Mouse (Mus musculus) spleen, adult 12 weeks (tissue): ENCODE results near the gene Gcnt2.
"Not testable (repeated sequence)": the region's sequence is repeated elsewhere in the genome, so short reads cannot be mapped to it uniquely, and the experiment has no call there.

Source experiments
- DNase-seq: peaks from one replicate; pipeline ENCODE4 v3.0.0; 2022; ENCODE audit warnings: low spot score

The Gcnt2 gene

DNA sequence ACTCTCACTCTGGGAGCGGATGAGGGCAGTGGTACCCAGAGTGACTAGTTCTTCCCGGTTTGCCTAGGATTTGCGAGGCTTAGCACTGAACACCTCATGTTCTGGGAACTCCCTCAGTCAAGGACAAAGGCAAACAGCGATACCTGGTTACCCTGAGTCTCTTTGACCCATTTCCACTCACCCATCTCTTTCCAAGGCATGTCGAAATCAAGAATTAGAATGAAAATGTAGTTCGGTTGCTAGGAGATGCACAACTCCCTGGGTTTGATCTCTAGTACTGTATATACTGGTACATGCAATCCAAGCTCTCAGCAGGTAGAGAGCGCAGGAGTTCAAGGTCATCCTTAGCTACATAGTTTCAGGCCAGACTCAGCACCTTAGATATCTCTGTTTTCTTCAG lies 47.0 kb downstream of the Gcnt2 start:
- no peak for DNase-seq

DNA sequence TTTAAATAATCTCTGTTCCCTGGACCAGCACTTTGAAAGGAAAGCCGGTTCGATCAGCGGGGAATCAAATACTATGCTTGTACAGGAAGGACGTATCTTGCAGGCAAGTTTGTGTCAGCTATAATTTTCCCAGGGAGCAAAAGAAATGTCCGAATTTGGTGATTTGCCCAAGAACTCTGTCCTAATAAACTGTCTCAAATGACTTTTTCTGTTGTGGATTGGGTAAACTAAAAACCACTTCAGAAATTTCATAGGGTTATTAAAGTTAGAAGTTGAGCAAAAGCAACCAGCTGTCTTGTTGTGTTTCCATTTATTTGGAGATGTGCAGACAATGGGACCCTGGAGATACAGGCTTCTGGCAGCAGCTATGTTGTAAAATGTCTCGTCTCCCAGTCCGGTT lies 47.7 kb downstream of the Gcnt2 start:
- DNase-seq = no peak

- DNase-seq = no peak
Observed at GRCm38 (mm10) chr13:40908044-40908443, 48.5 kb downstream of the Gcnt2 start.

- no peak for DNase-seq
Observed at GRCm38 (mm10) chr13:40909060-40909459, 49.5 kb downstream of the Gcnt2 start.

GRCm38 (mm10) chr13:40910047-40910446 lies 50.5 kb downstream of the Gcnt2 start:
- DNase-seq = no peak

- no peak for DNase-seq
Observed at GRCm38 (mm10) chr13:40911951-40912350, 52.4 kb downstream of the Gcnt2 start.

GRCm38 (mm10) chr13:40913395-40914018 lies 54.0 kb downstream of the Gcnt2 start:
- DNase-seq = no peak

GRCm38 (mm10) chr13:40914053-40914585 lies 54.6 kb downstream of the Gcnt2 start:
- no peak for DNase-seq

DNA sequence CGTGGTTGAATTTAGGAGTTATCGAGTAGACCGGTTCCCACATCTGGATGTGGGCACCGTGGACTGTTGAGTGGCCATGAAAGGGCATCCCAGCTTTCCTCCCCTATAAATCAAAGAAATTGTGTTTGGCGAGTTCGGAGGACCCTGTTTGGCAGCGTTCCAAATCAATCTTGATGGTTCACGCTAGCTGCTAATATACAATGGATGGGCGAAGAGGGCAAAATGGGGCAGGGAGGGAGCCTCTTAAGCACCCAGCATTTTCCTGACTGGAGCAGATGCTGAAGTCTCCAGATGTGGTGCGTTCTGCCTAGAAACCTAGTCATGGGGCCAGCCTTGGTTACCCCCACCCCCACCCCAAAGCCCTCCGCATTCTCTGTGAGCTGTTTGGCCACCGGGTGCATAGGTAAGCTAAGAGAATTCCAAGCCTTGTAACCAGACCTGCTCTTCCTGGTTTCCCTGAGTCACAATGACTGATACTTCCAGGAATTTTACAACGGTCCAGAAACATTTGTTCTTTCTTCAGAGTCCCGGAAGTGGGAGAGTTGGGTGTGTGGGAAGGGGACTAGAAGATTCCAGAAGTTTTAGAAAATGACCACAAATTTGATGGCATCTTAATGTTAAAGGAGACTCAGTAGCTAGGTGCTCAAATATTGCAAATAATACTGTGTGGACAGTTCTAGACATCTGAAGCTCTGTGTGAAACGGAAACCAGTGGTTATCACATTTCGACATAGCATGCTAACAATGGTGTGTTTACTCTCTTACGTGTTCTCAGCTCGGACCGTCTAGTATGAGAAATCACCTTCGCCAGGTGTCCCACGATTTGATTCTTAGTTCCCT lies 57.0 kb downstream of the Gcnt2 start:
- DNase-seq = no peak

- no peak for DNase-seq
Observed at GRCm38 (mm10) chr13:40917161-40918091, 57.9 kb downstream of the Gcnt2 start.

DNA sequence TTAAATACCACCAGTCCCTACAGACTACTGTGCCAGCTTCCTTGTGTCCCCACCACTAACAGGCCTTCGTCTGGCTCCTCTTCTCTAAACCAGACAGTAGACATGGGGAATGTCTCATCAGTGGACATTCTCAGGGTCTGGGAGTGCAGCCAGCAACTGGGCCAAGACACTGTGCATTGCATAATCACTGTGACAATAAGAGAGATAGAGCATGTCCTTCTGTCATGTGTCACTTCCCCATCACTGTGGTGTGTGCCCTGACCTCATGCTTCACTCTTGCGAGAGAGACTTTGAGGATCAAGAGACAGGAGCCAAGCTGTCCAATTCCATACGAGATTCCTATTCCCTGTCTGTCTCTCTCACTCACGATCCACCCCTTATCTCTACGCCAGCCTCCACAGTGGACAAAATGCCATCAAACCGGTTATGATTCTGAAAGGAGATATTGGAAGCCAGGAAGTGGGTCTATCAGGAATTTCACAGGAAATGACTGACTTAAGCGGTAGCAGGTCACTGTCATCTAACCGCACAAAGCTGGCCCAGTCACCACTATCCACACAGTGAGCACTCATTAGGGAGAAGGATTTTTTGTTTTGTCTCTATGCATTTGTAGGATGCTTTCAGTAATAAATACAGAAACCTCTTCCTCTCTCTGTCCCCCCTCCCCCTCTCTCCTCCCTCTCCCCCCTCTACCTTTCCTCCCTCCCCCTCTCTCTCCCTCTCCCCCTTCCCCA lies 61.9 kb downstream of the Gcnt2 start:
- no peak for DNase-seq

DNA sequence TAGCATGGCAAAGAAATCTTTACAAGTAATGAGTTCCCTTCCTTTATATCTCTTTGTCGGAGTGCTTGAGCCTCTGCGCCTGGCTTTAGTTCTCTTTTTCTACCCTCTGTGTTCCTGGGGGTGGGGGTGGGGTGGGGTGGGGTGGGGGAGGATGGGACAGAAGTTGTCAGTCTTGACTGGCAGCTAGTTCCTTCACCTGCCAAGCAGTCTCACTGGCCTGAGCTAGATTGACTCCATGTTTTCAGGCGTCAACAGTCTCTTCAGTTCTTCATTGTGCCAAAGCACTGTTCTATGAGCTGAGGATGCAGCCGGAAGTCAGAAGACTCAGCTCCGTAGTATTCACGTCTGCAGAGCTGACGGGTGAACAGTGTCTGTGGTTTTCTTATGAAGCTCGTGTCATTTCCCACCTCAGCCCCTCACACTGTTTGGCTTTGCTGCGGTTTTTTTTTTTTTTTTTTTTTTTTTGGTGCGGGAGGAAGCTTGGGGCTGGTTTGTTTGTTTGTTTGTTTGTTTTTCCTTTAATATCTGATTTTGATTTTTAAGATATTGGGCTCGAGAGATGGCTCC lies 62.8 kb downstream of the Gcnt2 start:
- no peak for DNase-seq

DNA sequence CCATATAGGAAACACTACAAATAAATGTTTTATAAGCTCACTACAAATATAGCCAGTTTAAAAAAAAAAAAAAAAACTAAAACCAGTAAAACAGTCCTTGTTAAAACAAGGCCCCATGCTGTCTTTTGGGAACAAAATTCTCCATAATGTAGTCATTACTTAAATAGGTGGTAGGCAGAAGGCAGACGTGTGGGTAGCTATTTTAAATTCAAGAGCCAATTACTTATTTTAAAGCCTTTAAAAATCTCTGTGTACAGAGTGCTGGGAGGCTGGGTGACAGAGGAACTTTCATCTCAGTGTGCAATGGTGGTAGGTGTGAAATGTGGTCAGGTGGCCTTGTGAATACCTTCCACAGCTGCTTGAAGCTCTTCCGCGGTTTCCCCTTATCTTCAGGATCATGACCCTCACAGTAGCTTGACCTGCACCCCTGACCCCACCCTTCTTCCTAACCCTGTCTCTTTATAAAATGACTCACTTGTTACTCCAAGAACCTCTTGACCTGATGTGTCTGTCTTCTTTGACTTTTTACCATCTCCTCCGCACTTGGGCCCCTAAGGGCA lies 64.3 kb downstream of the Gcnt2 start:
- no peak for DNase-seq

GRCm38 (mm10) chr13:40928192-40928898 lies 68.8 kb downstream of the Gcnt2 start:
- DNase-seq = no peak

GRCm38 (mm10) chr13:40931871-40932270 lies 72.3 kb downstream of the Gcnt2 start:
- DNase-seq = not testable (repeated sequence)

DNA sequence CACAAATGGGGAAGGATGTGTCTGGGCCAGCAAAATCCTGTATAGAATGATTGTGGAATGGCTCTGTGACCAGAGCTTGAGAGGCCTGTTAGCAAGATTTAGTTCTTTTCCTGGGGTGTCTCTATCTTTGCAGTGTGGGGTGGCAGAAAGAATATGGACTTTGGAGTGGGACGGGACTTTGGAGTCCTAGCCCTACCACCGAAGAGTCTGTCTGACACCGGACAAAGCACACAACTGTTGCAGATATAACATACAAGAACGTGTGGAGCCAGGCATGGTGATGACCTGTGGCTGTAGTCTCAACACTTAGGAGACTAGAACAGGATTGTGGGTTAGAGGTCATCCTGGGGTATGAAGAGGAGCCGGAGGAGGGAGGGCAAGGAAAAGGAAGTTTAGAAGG lies 73.0 kb downstream of the Gcnt2 start:
- no peak for DNase-seq

DNA sequence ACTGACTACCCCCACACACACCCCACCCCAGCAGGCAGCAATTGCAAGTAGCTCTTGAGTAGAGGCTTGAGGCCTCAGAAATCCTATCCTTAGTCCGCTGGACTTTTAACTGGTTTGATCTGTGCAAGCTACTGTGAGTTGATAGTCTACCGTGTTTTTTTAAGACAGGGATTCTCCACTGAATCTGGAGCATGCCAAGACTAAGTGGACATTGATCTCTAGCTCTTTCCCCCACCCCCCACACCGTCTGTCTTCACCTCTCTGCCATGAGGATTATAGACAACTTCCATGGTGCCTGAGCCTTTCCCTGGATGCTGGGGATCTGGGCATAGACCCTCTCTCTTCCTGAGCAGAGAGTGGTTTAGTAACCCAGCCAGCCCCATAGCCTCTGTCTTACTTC lies 74.8 kb downstream of the Gcnt2 start:
- no peak for DNase-seq

DNA sequence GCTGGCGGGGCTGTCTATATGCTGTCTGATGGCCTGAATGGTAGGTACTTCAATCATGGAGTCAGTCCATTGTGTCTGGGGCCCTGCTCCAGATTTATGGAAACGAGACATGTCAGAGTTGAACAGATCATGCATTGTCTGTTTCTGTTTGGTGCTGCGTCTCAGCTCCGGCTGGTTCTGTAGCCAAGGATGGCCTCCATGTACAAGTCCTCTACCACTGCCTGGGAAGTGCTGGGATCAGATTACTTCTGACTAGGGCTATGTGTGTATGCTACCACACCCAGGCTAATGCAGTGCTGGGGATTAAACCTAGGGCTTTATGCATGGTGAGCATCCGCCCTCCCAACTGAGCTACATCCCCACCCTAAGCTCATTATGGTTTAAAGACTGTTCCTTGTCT lies 78.0 kb downstream of the Gcnt2 start:
- DNase-seq = no peak

DNA sequence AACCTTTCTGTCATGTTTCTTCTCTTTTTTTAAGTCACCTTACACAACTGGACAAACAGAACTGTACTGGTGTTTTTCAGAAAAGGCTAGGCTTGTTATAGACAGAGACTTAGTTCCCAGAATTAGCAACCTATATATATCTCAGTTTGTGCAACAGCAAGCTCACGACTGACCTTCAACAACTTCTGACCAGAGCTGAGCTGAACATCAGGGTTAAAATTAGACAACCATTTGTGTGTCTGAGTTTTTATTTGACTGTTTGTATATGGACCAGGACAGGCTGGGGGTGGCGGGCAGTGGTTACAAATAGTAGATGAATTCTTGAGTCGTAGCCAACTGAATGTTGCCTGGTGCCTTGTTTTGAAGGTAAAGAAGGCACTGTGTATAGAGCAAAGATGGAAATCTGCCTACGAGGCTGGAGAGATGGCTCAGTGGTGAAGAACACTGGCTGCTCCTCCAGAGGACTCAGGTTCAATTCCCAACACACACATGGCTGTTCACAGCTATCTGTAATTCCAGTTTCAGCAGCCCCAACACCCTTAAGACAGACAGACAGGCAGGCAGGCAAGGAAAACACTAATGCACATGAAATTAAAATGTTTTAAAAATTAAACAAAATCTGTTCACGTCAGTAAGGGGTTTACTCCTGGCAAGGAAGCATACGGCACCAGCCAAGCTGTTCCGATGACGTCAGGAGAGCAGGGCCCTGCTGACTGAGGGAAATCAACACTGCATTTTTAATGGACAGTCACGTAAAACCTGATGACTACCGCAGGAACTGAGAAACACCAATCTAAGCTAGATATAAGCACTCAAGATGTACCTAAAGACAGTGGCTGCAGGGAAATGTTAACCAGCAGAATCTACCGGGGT lies 79.2 kb downstream of the Gcnt2 start:
- DNase-seq = no peak
